Mouse (Mus musculus) thymus, postnatal 4 days (tissue): ENCODE data around the gene Ctsq.
"Not testable (repeated sequence)": the region's sequence is repeated elsewhere in the genome, so short reads cannot be mapped to it uniquely, and the experiment has no call there.

ENCODE experiments used
- DNase-seq: peaks from one replicate; pipeline ENCODE4 v3.0.0; 2021

The Ctsq gene

GRCm38 (mm10) chr13:61040531-61040930 lies at the start of gene Ctsq:
Ctsq (minus strand) TSS chr13:61040631.
- DNase-seq: no peak

- no peak for DNase-seq
Measured at GRCm38 (mm10) chr13:61022785-61023184, 17.6 kb downstream of the Ctsq start.

GRCm38 (mm10) chr13:61021844-61022243 lies 18.6 kb downstream of the Ctsq start:
- no peak for DNase-seq

GRCm38 (mm10) chr13:61010171-61010570 lies 30.3 kb downstream of the Ctsq start:
- DNase-seq: no peak

GRCm38 (mm10) chr13:61005859-61006258 lies 34.6 kb downstream of the Ctsq start, which contains the start of gene Ctsj:
Ctsj (minus strand) TSS chr13:61005959.
- no peak for DNase-seq

GRCm38 (mm10) chr13:60997600-60997999 lies 42.8 kb downstream of the Ctsq start:
- no peak for DNase-seq

- not testable (repeated sequence) for DNase-seq
Measured at GRCm38 (mm10) chr13:60986915-60987314, 53.5 kb downstream of the Ctsq start.
